Mouse (Mus musculus): ENCODE measurements at regions not wholly inside any gene's neighbourhood (a gene's known extent, or its start where the extent isn't known, plus 50 kb on each side); places are given as distances from the start of the nearest gene placed in this dataset.

DNA sequence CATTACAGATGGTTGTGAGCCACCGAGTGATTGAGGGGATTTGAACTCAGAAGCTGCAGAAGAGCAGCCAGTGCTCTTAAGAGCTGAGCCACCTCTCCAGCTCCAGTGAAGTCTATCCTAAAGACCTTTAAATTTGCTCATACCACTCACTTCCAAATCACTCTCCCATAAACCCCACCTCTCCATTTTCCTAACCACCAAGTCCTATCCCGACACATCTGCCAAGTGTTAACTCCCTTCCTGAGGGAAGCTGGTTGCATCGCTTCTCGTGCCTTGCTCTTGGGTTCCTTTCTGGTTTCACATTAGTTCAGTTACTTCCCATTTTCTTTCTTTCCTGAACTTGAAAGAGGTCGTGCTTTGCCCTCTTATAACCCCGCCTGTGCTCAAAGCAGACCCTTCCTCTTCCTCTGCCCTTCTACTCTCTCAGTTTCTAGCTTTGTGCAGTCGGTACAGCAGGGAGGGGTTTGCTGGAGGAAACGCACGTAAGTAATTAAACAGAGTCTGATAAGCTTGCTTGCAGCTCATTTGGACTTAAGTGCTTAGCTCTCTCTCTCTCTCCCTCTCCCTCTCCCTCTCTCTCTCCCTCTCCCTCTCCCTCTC lies 84.4 kb upstream of the Cxadr start:
- Histone ChIP-seq H3K9me3 (no peaks in the 10 kb centered on the region), H3K9ac (no peak overlapping the region), H3K4me1 (peaks cover 7% of the 10 kb centered on the region; the same call in 1 of the 2 replicates), H3K27ac (no peak overlapping the region), H3K27me3 (no peaks in the 10 kb centered on the region), H3K4me3 (no peak overlapping the region), H3K4me2 (replicated peaks) (no peak overlapping the region), H3K36me3 (no peaks in the 10 kb centered on the region)
- ATAC-seq (ENCODE audit: insufficient number of reproducible peaks, insufficient read depth, low FRiP score, low TSS enrichment), result no peak
- WGBS, result 33% methylated on average over 9 of the region's 9 CpGs

GRCm38 (mm10) chr16:78211687-78212086 lies 89.6 kb upstream of the Cxadr start:
- no peak overlapping the region for H3K27ac ChIP-seq
- H3K9ac ChIP-seq, result no peak overlapping the region
- no peak overlapping the region for H3K4me2 ChIP-seq (replicated peaks)
- ATAC-seq (ENCODE audit: insufficient number of reproducible peaks, insufficient read depth, low FRiP score, low TSS enrichment), result no peak
- no peaks in the 10 kb centered on the region for H3K9me3 ChIP-seq
- 75% methylated on average over 8 of the region's 8 CpGs for WGBS
- H3K4me3 ChIP-seq, result no peak overlapping the region
- H3K27me3 ChIP-seq, result no peaks in the 10 kb centered on the region
- H3K36me3 ChIP-seq, result no peaks in the 10 kb centered on the region
- no peaks in the 10 kb centered on the region for H3K4me1 ChIP-seq

DNA sequence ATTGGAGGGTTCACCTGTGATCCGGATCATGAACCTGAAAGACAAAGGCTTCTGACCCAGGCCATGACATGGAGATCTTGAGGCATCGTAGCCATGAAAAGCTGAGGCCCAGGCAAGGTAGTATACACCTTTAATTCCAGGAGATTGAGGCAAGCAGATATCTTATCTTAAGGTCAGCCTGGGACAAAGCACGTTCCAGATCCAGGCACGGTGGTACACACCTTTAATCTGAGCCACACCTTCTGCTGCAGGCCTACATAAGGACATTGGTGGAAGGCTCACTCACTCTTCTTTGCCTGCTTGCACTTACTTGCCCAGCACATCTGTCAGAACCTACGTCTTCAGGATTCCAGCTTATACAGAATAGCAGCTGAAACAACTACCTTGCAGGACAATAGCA lies 93.0 kb upstream of the Cxadr start:
- no peak overlapping the region for H3K4me2 ChIP-seq (replicated peaks)
- no peaks in the 10 kb centered on the region for H3K4me1 ChIP-seq
- no peaks in the 10 kb centered on the region for H3K36me3 ChIP-seq
- WGBS, result 86% methylated on average over 5 of the region's 5 CpGs
- H3K27me3 ChIP-seq, result no peaks in the 10 kb centered on the region
- no peak for ATAC-seq (ENCODE audit: insufficient number of reproducible peaks, insufficient read depth, low FRiP score, low TSS enrichment)
- no peak overlapping the region for H3K4me3 ChIP-seq
- no peaks in the 10 kb centered on the region for H3K9me3 ChIP-seq
- H3K27ac ChIP-seq, result no peak overlapping the region
- no peak overlapping the region for H3K9ac ChIP-seq

- ATAC-seq (ENCODE audit: insufficient number of reproducible peaks, insufficient read depth, low FRiP score, low TSS enrichment), result no peak
- Histone ChIP-seq H3K4me3 (no peak overlapping the region), H3K9ac (no peak overlapping the region), H3K36me3 (no peaks in the 10 kb centered on the region), H3K9me3 (no peaks in the 10 kb centered on the region), H3K4me2 (replicated peaks) (no peak overlapping the region), H3K27me3 (no peaks in the 10 kb centered on the region), H3K27ac (no peak overlapping the region), H3K4me1 (no peaks in the 10 kb centered on the region)
- 76% methylated on average over 9 of the region's 9 CpGs for WGBS
These were observed 97.0 kb upstream of the Cxadr start for GRCm38 (mm10) chr16:78204332-78204731.

DNA sequence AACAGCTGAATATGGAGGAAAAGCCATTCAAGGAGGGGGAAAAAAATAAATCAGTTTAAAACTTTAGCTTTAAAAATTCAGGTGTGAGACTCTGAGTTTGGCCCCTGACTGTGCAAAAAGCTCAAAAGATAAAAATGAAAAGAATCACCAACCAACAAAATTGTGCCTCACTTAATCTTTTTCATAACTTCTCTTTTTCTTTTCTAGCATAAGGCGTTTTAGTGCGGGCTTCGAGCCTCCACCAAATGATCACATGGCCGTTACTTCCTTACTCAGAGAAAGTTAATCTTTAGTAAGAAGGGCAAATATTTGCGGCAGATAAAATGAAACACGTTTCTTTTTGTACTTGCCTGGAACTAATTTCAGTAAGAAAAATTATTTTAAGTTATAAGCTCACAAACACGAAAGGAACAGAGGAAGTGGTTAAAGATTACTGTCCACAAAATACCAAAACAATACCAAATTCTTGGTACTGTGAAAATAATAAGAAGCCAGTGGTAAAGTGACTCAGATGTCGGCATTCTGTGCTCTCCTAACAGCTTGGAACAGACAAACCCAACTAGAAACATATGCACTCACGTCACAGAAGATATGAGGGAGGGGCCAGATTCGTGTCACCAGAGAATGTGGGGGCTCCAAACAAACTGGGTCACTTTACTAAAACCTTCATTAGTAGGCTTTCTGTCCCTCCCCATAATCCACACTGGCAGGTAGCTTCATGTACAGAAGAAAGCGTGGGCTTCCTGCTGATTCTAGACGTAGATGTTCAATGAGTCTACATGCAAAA lies 101.1 kb upstream of the Cxadr start:
- H3K4me1 ChIP-seq, result 0 out of 2 replicates have a peak, but pooled peaks cover 3% of the 10 kb centered on the region
- no peak overlapping the region for H3K4me2 ChIP-seq (replicated peaks)
- H3K9ac ChIP-seq, result no peak overlapping the region
- H3K27ac ChIP-seq, result no peak overlapping the region
- H3K4me3 ChIP-seq, result no peak overlapping the region
- no peaks in the 10 kb centered on the region for H3K36me3 ChIP-seq
- no peaks in the 10 kb centered on the region for H3K27me3 ChIP-seq
- ATAC-seq (ENCODE audit: insufficient number of reproducible peaks, insufficient read depth, low FRiP score, low TSS enrichment), result no peak
- WGBS, result 61% methylated on average over 12 of the region's 12 CpGs
- no peaks in the 10 kb centered on the region for H3K9me3 ChIP-seq

DNA sequence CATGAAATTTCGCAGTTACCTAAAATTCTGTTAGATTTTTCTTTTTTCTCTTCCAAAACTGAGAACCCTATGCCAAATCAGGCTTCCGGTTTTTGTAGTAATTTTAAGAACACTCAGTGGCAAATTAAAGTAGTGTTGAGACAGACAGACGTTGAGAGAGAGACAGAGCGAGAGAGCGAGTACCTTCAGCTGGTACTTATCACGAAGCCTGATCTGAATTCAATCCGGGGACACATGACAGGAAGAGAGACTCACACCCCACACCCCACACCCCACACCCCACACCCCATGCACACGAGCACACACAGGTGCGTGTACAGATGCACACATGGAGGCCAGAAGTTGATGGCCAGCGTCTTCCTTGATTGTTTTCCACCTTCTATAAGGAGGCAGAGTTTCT lies 102.0 kb upstream of the Cxadr start:
- 77% methylated on average over 10 of the region's 10 CpGs for WGBS
- Histone ChIP-seq H3K4me1 (0 out of 2 replicates have a peak, but pooled peaks cover 3% of the 10 kb centered on the region), H3K4me2 (replicated peaks) (no peak overlapping the region), H3K27me3 (no peaks in the 10 kb centered on the region), H3K4me3 (no peak overlapping the region), H3K36me3 (no peaks in the 10 kb centered on the region), H3K9ac (no peak overlapping the region), H3K27ac (no peak overlapping the region), H3K9me3 (no peaks in the 10 kb centered on the region)
- no peak for ATAC-seq (ENCODE audit: insufficient number of reproducible peaks, insufficient read depth, low FRiP score, low TSS enrichment)

DNA sequence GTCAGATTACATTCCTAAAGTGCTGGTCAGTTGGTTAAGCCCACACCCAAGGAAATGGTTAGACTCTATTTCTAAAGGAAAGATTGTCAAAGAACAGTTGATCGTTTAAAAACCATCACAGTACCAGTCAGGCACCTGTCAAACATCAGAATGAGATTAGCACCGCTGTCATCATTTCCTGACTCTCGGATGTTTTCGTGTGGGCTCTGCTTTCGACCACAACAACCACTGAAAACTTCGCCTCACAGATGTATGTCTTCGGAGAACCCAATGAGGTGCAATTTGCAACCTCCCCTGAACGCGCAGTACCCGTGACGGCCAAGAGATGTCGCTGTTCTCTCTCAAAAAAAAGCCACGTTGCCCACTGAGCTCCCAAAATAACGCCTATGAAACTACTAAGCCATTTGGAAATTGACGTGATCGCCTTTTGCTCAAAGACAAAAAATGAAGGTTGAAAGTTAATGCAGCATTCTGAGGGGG lies 102.6 kb upstream of the Cxadr start:
- Histone ChIP-seq H3K4me1 (0 out of 2 replicates have a peak, but pooled peaks cover 3% of the 10 kb centered on the region), H3K9ac (no peak overlapping the region), H3K27ac (no peak overlapping the region), H3K9me3 (no peaks in the 10 kb centered on the region), H3K27me3 (no peaks in the 10 kb centered on the region), H3K4me3 (no peak overlapping the region), H3K36me3 (no peaks in the 10 kb centered on the region), H3K4me2 (replicated peaks) (no peak overlapping the region)
- ATAC-seq (ENCODE audit: insufficient number of reproducible peaks, insufficient read depth, low FRiP score, low TSS enrichment), result no peak
- WGBS, result 8% methylated on average over 16 of the region's 16 CpGs

DNA sequence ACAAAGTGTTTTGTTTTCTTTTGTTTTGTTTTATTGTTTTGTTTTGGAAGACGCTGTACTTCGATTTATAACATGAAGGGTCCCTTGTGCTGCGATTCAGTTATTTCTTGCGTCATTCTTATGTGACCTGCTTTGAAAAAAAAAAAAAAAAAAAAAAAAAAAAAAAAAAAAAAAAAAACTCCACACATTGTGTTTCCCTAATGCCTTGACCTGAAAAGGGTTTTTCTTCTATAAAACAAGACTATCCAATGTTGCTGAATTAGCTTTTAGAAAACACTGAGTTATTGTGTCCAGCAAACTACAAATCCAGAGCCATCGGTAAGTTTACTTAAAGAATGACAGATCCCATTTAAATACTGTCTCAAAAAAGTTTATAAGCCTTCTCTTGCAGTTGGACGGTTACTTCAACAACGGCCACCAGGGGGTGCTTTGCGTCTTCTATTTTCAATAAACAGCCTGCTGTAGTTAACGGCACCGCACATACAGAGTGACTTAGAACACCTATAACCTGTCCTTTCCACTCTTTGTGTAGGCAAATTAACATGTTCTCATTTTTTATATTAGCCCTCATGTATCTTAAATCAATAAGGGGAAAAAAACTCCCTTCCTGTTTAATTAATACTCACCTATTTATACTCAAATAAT lies 103.9 kb upstream of the Cxadr start:
- H3K27me3 ChIP-seq, result no peaks in the 10 kb centered on the region
- no peak overlapping the region for H3K27ac ChIP-seq
- H3K4me1 ChIP-seq, result 0 out of 2 replicates have a peak, but pooled peaks cover 3% of the 10 kb centered on the region
- H3K9ac ChIP-seq, result no peak overlapping the region
- WGBS, result 15% methylated on average over 10 of the region's 10 CpGs
- H3K4me3 ChIP-seq, result no peak overlapping the region
- no peak overlapping the region for H3K4me2 ChIP-seq (replicated peaks)
- no peaks in the 10 kb centered on the region for H3K9me3 ChIP-seq
- no peaks in the 10 kb centered on the region for H3K36me3 ChIP-seq
- no peak for ATAC-seq (ENCODE audit: insufficient number of reproducible peaks, insufficient read depth, low FRiP score, low TSS enrichment)

DNA sequence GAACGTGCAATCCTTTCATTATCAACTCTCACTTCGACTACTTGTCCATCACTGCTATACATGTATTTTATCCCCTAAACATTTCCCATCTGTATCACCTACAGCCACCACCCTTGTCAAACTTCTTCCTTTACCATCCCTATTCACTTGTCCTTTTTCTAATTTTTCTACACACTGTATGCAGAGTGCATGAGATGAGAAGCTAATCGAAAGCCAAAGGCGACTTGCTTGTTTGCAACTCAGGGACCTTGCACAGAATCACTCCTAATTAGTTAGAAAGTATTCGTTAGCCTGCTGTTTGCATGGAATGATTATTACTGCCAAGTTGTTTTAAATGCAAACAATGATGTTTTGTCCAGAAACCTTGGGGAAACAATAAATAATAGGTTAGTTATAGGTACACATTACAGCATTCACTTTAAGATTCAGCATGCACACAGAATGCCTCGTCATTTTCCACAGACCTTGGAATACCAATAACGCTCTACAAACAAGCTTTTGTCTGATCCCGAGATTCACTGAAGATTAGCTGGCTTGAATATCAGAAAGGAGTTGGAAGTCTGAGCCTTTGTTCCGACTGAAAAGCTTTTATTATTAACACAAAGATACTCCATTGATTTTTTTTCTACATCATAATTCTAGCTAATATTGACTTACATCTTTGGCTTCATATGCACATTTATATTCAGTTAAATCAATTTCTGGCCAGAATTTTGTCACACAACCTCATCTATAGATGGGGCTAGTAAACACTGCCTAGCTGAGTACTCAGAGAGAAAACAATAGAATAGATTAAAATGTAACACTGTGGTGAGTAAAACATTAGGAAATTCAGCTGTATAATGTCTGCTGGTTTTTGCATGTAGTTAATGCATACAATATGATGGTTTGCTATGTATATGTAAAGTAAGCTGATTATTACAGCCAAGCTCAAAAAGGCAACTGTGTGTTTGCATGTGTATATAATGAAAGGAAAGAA lies 130.4 kb upstream of the Cxadr start:
- no peak overlapping the region for H3K9ac ChIP-seq
- no peaks in the 10 kb centered on the region for H3K9me3 ChIP-seq
- H3K4me2 ChIP-seq (replicated peaks), result no peak overlapping the region
- H3K4me1 ChIP-seq, result no peaks in the 10 kb centered on the region
- no peaks in the 10 kb centered on the region for H3K36me3 ChIP-seq
- no peak for ATAC-seq (ENCODE audit: insufficient number of reproducible peaks, insufficient read depth, low FRiP score, low TSS enrichment)
- no peak overlapping the region for H3K4me3 ChIP-seq
- 78% methylated on average over 9 of the region's 9 CpGs for WGBS
- no peaks in the 10 kb centered on the region for H3K27me3 ChIP-seq
- H3K27ac ChIP-seq, result no peak overlapping the region

DNA sequence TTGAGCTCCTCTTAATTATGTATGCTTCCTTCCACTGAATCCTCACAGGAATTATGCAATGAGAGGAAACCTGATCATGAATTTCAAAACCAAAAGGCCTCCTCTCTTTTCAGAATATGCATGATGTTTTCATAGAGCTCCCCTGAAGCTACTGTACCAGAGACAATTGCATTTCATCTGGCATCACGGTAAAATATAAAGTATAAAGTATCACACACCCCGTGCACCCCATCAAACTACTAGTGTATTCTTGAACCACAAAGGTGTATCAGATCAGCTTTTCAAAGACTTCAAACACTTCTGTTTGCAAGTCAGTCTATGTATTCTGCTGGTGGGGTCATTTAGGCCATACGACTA lies 144.4 kb upstream of the Cxadr start:
- Histone ChIP-seq H3K27ac (no peak overlapping the region), H3K9ac (no peak overlapping the region), H3K4me2 (replicated peaks) (no peak overlapping the region), H3K9me3 (no peaks in the 10 kb centered on the region), H3K4me3 (no peak overlapping the region), H3K27me3 (no peaks in the 10 kb centered on the region), H3K36me3 (no peaks in the 10 kb centered on the region), H3K4me1 (no peaks in the 10 kb centered on the region)
- WGBS, result 67% methylated on average over 3 of the region's 3 CpGs
- no peak for ATAC-seq (ENCODE audit: insufficient number of reproducible peaks, insufficient read depth, low FRiP score, low TSS enrichment)

DNA sequence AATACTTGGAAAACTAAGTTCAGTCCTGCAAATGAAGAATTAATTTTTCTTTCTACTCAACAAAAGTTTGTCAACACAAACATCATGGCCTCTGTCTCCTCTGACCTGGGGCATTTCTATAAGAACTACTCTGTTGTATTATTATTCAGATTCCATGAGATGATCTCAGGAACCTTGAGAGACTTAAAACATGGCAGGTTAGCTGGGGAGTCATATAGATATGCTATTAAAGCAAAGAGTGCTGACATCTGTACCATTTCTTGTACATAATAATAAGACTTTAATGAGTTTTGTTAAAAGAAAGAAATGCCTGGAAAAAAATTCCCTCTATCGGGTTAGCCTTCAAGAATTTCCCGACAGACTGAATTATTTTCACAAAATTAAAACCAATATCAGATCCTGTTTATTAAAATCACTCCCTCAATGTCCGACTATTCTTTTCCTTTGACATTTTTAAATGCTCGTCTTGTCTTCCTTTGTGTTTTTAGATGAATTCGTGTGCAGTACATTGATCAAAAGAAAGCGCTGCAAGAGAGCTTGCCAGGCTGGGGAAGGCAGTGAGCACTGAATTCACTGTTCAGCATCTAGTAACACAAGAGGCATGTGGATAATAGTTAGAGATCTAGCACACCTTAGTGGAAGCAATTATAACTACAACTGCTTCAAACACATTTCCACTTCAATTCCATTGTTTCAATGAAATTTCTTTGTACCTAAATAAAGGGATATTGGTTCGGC lies 145.0 kb upstream of the Cxadr start:
- Histone ChIP-seq H3K27ac (no peak overlapping the region), H3K4me1 (no peaks in the 10 kb centered on the region), H3K9me3 (no peaks in the 10 kb centered on the region), H3K9ac (no peak overlapping the region), H3K4me2 (replicated peaks) (no peak overlapping the region), H3K4me3 (no peak overlapping the region), H3K27me3 (no peaks in the 10 kb centered on the region), H3K36me3 (no peaks in the 10 kb centered on the region)
- ATAC-seq (ENCODE audit: insufficient number of reproducible peaks, insufficient read depth, low FRiP score, low TSS enrichment), result no peak
- 36% methylated on average over 7 of the region's 7 CpGs for WGBS
